Mouse (Mus musculus): ENCODE measurements around the gene Elmsan1. TPM values are rescaled to one million over a fixed set of nuclear protein-coding genes. Genes with fewer than 3 reads are reported as not detected.

Gene Elmsan1
- polyA plus RNA-seq, 1 experiment from 2014 or later, result 7.7 TPM

Other genes starting within 250 kb of the Elmsan1 start
- gene Heatr4, start 234.0 kb downstream of the Elmsan1 start, polyA plus RNA-seq (2015; fragmentation: Nextera tagmentation; extraction: Ambion mirVana), result not detected in 2 replicates
- 12.4 and 12.6 TPM in 2 replicates for gene Acot2, start 231.0 kb downstream of the Elmsan1 start, polyA plus RNA-seq (2015; fragmentation: Nextera tagmentation; extraction: Ambion mirVana)
- 35.8 and 44.5 TPM in 2 replicates for gene Acot1, start 209.4 kb downstream of the Elmsan1 start, polyA plus RNA-seq (2015; fragmentation: Nextera tagmentation; extraction: Ambion mirVana)
- 10.4 and 11.2 TPM in 2 replicates for gene Acot4, start 180.5 kb downstream of the Elmsan1 start, polyA plus RNA-seq (2015; fragmentation: Nextera tagmentation; extraction: Ambion mirVana)
- not detected in 2 replicates for gene Gm49366, start 179.9 kb downstream of the Elmsan1 start, polyA plus RNA-seq (2015; fragmentation: Nextera tagmentation; extraction: Ambion mirVana)
- gene Acot3, start 166.7 kb downstream of the Elmsan1 start, polyA plus RNA-seq (2015; fragmentation: Nextera tagmentation; extraction: Ambion mirVana), result 6.6 and 7.4 TPM in 2 replicates
- gene Acot5, start 149.6 kb downstream of the Elmsan1 start, polyA plus RNA-seq (2015; fragmentation: Nextera tagmentation; extraction: Ambion mirVana), result 0.06 TPM in 1 of 2 replicates, not detected in the other
- 0.44 and 0.66 TPM in 2 replicates for gene Acot6, start 118.2 kb downstream of the Elmsan1 start, polyA plus RNA-seq (2015; fragmentation: Nextera tagmentation; extraction: Ambion mirVana)
- gene Dnal1, start 104.5 kb downstream of the Elmsan1 start, polyA plus RNA-seq (2015; fragmentation: Nextera tagmentation; extraction: Ambion mirVana), result 0.23 and 0.24 TPM in 2 replicates
- 0.16 and 0.24 TPM in 2 replicates for gene Pnma1, start 70.4 kb downstream of the Elmsan1 start, polyA plus RNA-seq (2015; fragmentation: Nextera tagmentation; extraction: Ambion mirVana)
- 22.4 and 23.7 TPM in 2 replicates for gene Ptgr2, start 66.4 kb upstream of the Elmsan1 start, polyA plus RNA-seq (2015; fragmentation: Nextera tagmentation; extraction: Ambion mirVana)
- gene Zfp410, start 98.0 kb upstream of the Elmsan1 start, polyA plus RNA-seq (2015; fragmentation: Nextera tagmentation; extraction: Ambion mirVana), result 35.4 and 38.4 TPM in 2 replicates
- 24.7 and 25.5 TPM in 2 replicates for gene Coq6, start 142.8 kb upstream of the Elmsan1 start, polyA plus RNA-seq (2015; fragmentation: Nextera tagmentation; extraction: Ambion mirVana)
- 1.0 and 1.4 TPM in 2 replicates for gene Fam161b, start 143.0 kb upstream of the Elmsan1 start, polyA plus RNA-seq (2015; fragmentation: Nextera tagmentation; extraction: Ambion mirVana)
- 13.7 and 14.6 TPM in 2 replicates for gene Entpd5, start 190.1 kb upstream of the Elmsan1 start, polyA plus RNA-seq (2015; fragmentation: Nextera tagmentation; extraction: Ambion mirVana)
- 0.21 and 0.26 TPM in 2 replicates for gene Bbof1, start 190.2 kb upstream of the Elmsan1 start, polyA plus RNA-seq (2015; fragmentation: Nextera tagmentation; extraction: Ambion mirVana)
- gene Rnf113a2, start 198.3 kb upstream of the Elmsan1 start, polyA plus RNA-seq (2015; fragmentation: Nextera tagmentation; extraction: Ambion mirVana), result 12.2 and 12.6 TPM in 2 replicates
- 33.7 and 38.1 TPM in 2 replicates for gene Aldh6a1, start 232.1 kb upstream of the Elmsan1 start, polyA plus RNA-seq (2015; fragmentation: Nextera tagmentation; extraction: Ambion mirVana)
- 11.9 and 13.3 TPM in 2 replicates for gene Lin52, start 232.5 kb upstream of the Elmsan1 start, polyA plus RNA-seq (2015; fragmentation: Nextera tagmentation; extraction: Ambion mirVana)